Mouse (Mus musculus) liver, embryonic 11.5 days (tissue): Measurements from ENCODE around the gene Ptov1. TPM values are rescaled to one million over a fixed set of nuclear protein-coding genes. Genes with fewer than 3 reads are reported as not detected.

Experiments used
- ATAC-seq: fragments of 200-750 bp; cut with Nextera tagmentation; replicated peaks from 2 replicates; pipeline ENCODE4 v1.8.0; 2017; ENCODE audit warnings: moderate number of reproducible peaks, mild to moderate bottlenecking, moderate TSS enrichment, moderate library complexity; ENCODE audit not compliant: low FRiP score
- DNase-seq: peaks from one replicate; pipeline ENCODE4 v3.0.0-alpha.2; 2017; ENCODE audit warnings: low spot score
- H3K27ac ChIP-seq: fragments of 300-500 bp; sonication (generic); 2 replicates; pipeline ENCODE4 v1.5.1; 2014; ENCODE audit warnings: mild to moderate bottlenecking, low read depth, low read length, control low read depth
- H3K27me3 ChIP-seq: fragments of 300-500 bp; sonication (generic); replicated peaks from 2 replicates; pipeline ENCODE4 v1.6.1; 2014; ENCODE audit warnings: low read length, mixed read lengths; ENCODE audit not compliant: control insufficient read depth, insufficient read depth
- H3K36me3 ChIP-seq: fragments of 300-500 bp; sonication (generic); 2 replicates; pipeline ENCODE4 v1.6.1; 2014; ENCODE audit warnings: mild to moderate bottlenecking, low read length, moderate library complexity, mixed read lengths; ENCODE audit not compliant: control insufficient read depth, insufficient read depth
- H3K4me1 ChIP-seq: fragments of 300-500 bp; sonication (generic); replicated peaks from 2 replicates; pipeline ENCODE4 v1.6.1; 2014; ENCODE audit warnings: low read length, mixed read lengths; ENCODE audit not compliant: control insufficient read depth, insufficient read depth
- H3K4me2 ChIP-seq: fragments of 300-500 bp; sonication (generic); 2 replicates; pipeline ENCODE4 v1.6.1; 2014; ENCODE audit warnings: mild to moderate bottlenecking, control low read depth, moderate library complexity
- H3K4me3 ChIP-seq: fragments of 300-500 bp; sonication (generic); 2 replicates; pipeline ENCODE4 v1.5.1; 2014; ENCODE audit warnings: low read depth, low read length, control low read depth
- H3K9ac ChIP-seq: fragments of 300-500 bp; sonication (generic); 2 replicates; pipeline ENCODE4 v1.6.1; 2014; ENCODE audit warnings: low read depth, low read length, control low read depth
- H3K9me3 ChIP-seq: fragments of 300-500 bp; sonication (generic); 2 replicates; pipeline ENCODE4 v1.6.1; 2016; ENCODE audit warnings: low read length, inconsistent platforms, mixed read lengths; ENCODE audit not compliant: control insufficient read depth
- WGBS: fragments of 180-500 bp; shearing (Covaris S2); extraction: QIAGEN DNeasy Blood & Tissue Kit; methylation state at CpG from one replicate; pipeline ENCODE4 v1.1.7; 2014; 5-methylcytosine and 5-hydroxymethylcytosine counted together
- polyA plus RNA-seq: library from polyadenylated mRNA; unstranded; fragments of >200 nt; fragmentation: Nextera tagmentation; extraction: Ambion mirVana; gene quantifications from 2 replicates; pipeline ENCODE4 v1.2.1, GENCODE M21; 2014

Ptov1 gene
- polyA plus RNA-seq, 1 experiment from 2014 or later = 162 TPM

GRCm38 (mm10) chr7:44838073-44838472 lies 31.5 kb downstream of the Ptov1 start:
- Histone ChIP-seq H3K27ac (no peak overlapping the region), H3K4me3 (no peak overlapping the region), H3K36me3 (peaks cover 15% of the 10 kb centered on the region), H3K27me3 (peaks cover 11% of the 10 kb centered on the region), H3K9ac (no peak overlapping the region), H3K4me2 (no peak overlapping the region), H3K4me1 (peaks cover 17% of the 10 kb centered on the region), H3K9me3 (no peaks in the 10 kb centered on the region)
- 82% methylated on average over 6 of the region's 6 CpGs for WGBS
- DNase-seq = no peak
- no peak for ATAC-seq

- H3K27ac ChIP-seq = no peak overlapping the region
- H3K4me1 ChIP-seq = peaks cover 14% of the 10 kb centered on the region
- 76% methylated on average over 9 of the region's 9 CpGs for WGBS
- no peak overlapping the region for H3K4me3 ChIP-seq
- peaks cover 4% of the 10 kb centered on the region; the same call in 1 of the 2 replicates for H3K36me3 ChIP-seq
- DNase-seq (no peak), ATAC-seq (no peak)
- H3K9ac ChIP-seq = no peak overlapping the region
- no peak overlapping the region for H3K4me2 ChIP-seq
- H3K27me3 ChIP-seq = peaks cover 11% of the 10 kb centered on the region
- H3K9me3 ChIP-seq = no peaks in the 10 kb centered on the region
These were observed 33.0 kb downstream of the Ptov1 start for GRCm38 (mm10) chr7:44836423-44837053.

GRCm38 (mm10) chr7:44836016-44836404 lies 33.6 kb downstream of the Ptov1 start:
- Histone ChIP-seq H3K9ac (no peak overlapping the region), H3K4me1 (peaks cover 14% of the 10 kb centered on the region), H3K27ac (no peak overlapping the region), H3K36me3 (peaks cover 8% of the 10 kb centered on the region), H3K4me2 (no peak overlapping the region), H3K4me3 (no peak overlapping the region), H3K27me3 (peaks cover 11% of the 10 kb centered on the region), H3K9me3 (no peaks in the 10 kb centered on the region)
- DNase-seq = no peak
- 47% methylated on average over 3 of the region's 3 CpGs for whole genome bisulfite sequencing
- ATAC-seq = no peak

DNA sequence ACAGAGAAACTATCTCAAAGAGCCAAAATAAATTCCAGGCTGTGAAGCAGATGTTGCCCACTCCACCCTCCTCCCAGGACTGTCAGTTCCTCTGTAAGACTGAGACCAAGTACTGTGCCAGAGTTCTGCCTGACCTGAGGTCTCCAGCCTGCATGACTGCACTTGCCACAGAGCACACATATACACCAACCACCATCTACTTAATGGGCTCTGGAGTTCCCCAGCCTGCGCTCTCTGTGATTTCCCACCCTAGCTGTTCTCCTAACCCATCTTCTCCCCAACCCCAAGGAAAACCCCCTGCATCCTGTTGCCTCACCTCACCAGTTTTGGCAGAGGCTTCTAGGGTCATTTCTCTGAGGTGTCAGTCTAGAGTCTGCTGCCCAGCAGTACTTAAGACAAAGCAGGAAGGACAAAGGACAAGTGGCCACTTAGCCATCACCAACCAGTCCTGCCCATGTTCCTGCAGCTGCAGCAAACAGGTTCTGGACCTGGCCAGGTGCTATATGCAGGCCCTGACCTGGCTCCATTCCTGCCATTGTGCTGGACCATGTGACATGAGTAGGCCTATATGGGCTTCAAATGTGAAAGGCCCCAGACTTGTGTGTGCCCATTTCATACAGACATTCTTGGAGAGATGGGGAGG lies 34.1 kb downstream of the Ptov1 start:
- no peak overlapping the region for H3K4me2 ChIP-seq
- peaks cover 14% of the 10 kb centered on the region for H3K4me1 ChIP-seq
- H3K36me3 ChIP-seq = peaks cover 10% of the 10 kb centered on the region
- H3K4me3 ChIP-seq = no peak overlapping the region
- 88% methylated on average over 1 of the region's 1 CpGs for WGBS
- no peaks in the 10 kb centered on the region for H3K9me3 ChIP-seq
- no peak for DNase-seq
- no peak for ATAC-seq
- H3K27me3 ChIP-seq = peaks cover 11% of the 10 kb centered on the region
- H3K9ac ChIP-seq = no peak overlapping the region
- H3K27ac ChIP-seq = no peak overlapping the region

DNA sequence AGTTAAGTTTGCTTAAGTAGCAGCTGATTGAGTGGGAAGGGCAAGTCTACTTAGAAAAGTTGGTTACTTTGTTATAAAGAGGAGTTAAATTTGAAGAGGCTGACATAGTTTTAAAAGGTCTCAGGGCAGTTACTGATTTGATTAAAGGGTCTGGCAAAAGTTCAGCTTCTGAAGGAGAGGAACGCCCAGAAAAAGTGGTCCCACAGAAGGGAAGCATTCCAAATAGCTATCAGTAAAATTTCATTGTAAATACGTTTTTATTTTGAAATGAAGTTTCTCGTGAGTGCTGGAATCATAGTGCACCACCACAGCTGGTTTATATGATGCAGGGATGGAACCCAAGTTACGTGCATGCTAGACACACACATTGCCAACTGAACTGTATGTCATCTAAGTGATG lies 36.8 kb downstream of the Ptov1 start:
- H3K9me3 ChIP-seq = no peaks in the 10 kb centered on the region
- no peaks in the 10 kb centered on the region for H3K4me1 ChIP-seq
- no peak overlapping the region for H3K4me2 ChIP-seq
- WGBS = 78% methylated on average over 4 of the region's 4 CpGs
- no peaks in the 10 kb centered on the region for H3K27me3 ChIP-seq
- no peak overlapping the region for H3K9ac ChIP-seq
- DNase-seq = no peak
- no peak overlapping the region for H3K27ac ChIP-seq
- H3K4me3 ChIP-seq = no peak overlapping the region
- H3K36me3 ChIP-seq = peaks cover 35% of the 10 kb centered on the region
- ATAC-seq = no peak

GRCm38 (mm10) chr7:44828706-44829105 lies 40.9 kb downstream of the Ptov1 start:
- 88% methylated on average over 5 of the region's 5 CpGs for WGBS
- DNase-seq (no peak), ATAC-seq (no peak)
- Histone ChIP-seq H3K36me3 (peaks cover 44% of the 10 kb centered on the region), H3K9me3 (no peaks in the 10 kb centered on the region), H3K9ac (no peak overlapping the region), H3K4me2 (no peak overlapping the region), H3K4me1 (peaks cover 9% of the 10 kb centered on the region), H3K27ac (no peak overlapping the region), H3K4me3 (no peak overlapping the region), H3K27me3 (no peaks in the 10 kb centered on the region)

GRCm38 (mm10) chr7:44826771-44827170 lies 42.8 kb downstream of the Ptov1 start:
- H3K4me3 ChIP-seq = no peak overlapping the region
- H3K36me3 ChIP-seq = peaks cover 44% of the 10 kb centered on the region
- ATAC-seq (no peak), DNase-seq (no peak)
- H3K4me1 ChIP-seq = peaks cover 24% of the 10 kb centered on the region
- no peak overlapping the region for H3K9ac ChIP-seq
- no peaks in the 10 kb centered on the region for H3K27me3 ChIP-seq
- no peak overlapping the region for H3K4me2 ChIP-seq
- no peak overlapping the region for H3K27ac ChIP-seq
- H3K9me3 ChIP-seq = no peaks in the 10 kb centered on the region
- WGBS = 85% methylated on average over 3 of the region's 3 CpGs

- H3K9ac ChIP-seq = no peak overlapping the region
- H3K4me2 ChIP-seq = no peak overlapping the region
- H3K4me3 ChIP-seq = no peak overlapping the region
- H3K27ac ChIP-seq = no peak overlapping the region
- 25% methylated on average over 3 of the region's 3 CpGs for WGBS
- no peaks in the 10 kb centered on the region for H3K27me3 ChIP-seq
- no peaks in the 10 kb centered on the region for H3K9me3 ChIP-seq
- DNase-seq (peak; percentile 59), ATAC-seq (peak; percentile 51; the same call in 1 of the 2 replicates)
- peaks cover 43% of the 10 kb centered on the region for H3K4me1 ChIP-seq
- peaks cover 34% of the 10 kb centered on the region for H3K36me3 ChIP-seq
These were observed 44.7 kb downstream of the Ptov1 start for GRCm38 (mm10) chr7:44824872-44825271.

DNA sequence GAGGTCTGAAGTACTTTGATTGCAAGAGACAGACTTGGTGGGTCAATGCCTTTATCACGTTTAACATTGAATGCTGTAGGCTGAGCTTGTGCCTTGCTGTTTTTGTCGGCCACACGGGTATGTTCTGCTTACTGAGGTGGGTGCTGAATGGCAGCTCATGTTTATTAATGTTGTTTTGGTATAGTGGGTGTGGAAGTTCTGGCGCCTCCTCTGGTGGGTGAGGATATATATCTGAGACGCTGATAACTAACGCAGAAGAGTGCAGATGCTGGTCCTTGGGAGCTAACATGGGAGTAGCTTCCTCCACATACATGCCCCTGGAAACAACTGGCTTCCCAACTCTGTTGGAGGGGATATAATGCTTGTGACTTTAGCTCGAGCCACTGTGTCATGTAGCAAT lies 46.2 kb downstream of the Ptov1 start:
- no peak for DNase-seq
- H3K36me3 ChIP-seq = peaks cover 22% of the 10 kb centered on the region
- no peaks in the 10 kb centered on the region for H3K9me3 ChIP-seq
- H3K4me2 ChIP-seq = no peak overlapping the region
- H3K9ac ChIP-seq = no peak overlapping the region
- no peak for ATAC-seq
- no peak overlapping the region for H3K27ac ChIP-seq
- 40% methylated on average over 7 of the region's 7 CpGs for WGBS
- H3K4me1 ChIP-seq = peaks cover 56% of the 10 kb centered on the region
- H3K4me3 ChIP-seq = no peak overlapping the region
- H3K27me3 ChIP-seq = no peaks in the 10 kb centered on the region
